Mouse (Mus musculus) limb, embryonic 15.5 days (tissue): ENCODE data around the gene 1700001P01Rik. TPM values are rescaled to one million over a fixed set of nuclear protein-coding genes. Genes with fewer than 3 reads are reported as not detected.
A peak's percentile ranks its signal among the peaks of the same experiment; 100 is the strongest.

Experiments used
- ATAC-seq: fragments of 200-750 bp; cut with Nextera tagmentation; 2 replicates; pipeline ENCODE4 v1.8.0; 2017; ENCODE audit warnings: low read depth, moderate TSS enrichment; ENCODE audit not compliant: insufficient number of reproducible peaks, low FRiP score, low TSS enrichment
- H3K27ac ChIP-seq: fragments of 300-500 bp; sonication (generic); 2 replicates; pipeline ENCODE4 v1.5.1; 2015; ENCODE audit warnings: moderate library complexity, mild to moderate bottlenecking, inconsistent platforms
- H3K27me3 ChIP-seq: fragments of 300-500 bp; sonication (generic); 2 replicates; pipeline ENCODE4 v1.6.1; 2015; ENCODE audit warnings: inconsistent platforms
- H3K36me3 ChIP-seq: fragments of 300-500 bp; sonication (generic); 2 replicates; pipeline ENCODE4 v1.6.1; 2015; ENCODE audit warnings: inconsistent platforms
- H3K4me1 ChIP-seq: fragments of 300-500 bp; sonication (generic); 2 replicates; pipeline ENCODE4 v1.6.1; 2015; ENCODE audit warnings: inconsistent platforms
- H3K4me2 ChIP-seq: fragments of 300-500 bp; sonication (generic); 2 replicates; pipeline ENCODE4 v1.6.1; 2015; ENCODE audit warnings: mild to moderate bottlenecking, inconsistent platforms
- H3K4me3 ChIP-seq: fragments of 300-500 bp; sonication (generic); 2 replicates; pipeline ENCODE4 v1.5.1; 2015; ENCODE audit warnings: mild to moderate bottlenecking, inconsistent platforms
- H3K9ac ChIP-seq: fragments of 300-500 bp; sonication (generic); 2 replicates; pipeline ENCODE4 v1.6.1; 2015; ENCODE audit warnings: inconsistent platforms
- H3K9me3 ChIP-seq: fragments of 300-500 bp; sonication (generic); 2 replicates; pipeline ENCODE4 v1.6.1; 2016; ENCODE audit warnings: inconsistent platforms
- WGBS: fragments of 180-500 bp; shearing (Covaris S2); methylation state at CpG from one replicate; pipeline ENCODE4 v1.1.7; 2015; 5-methylcytosine and 5-hydroxymethylcytosine counted together
- polyA plus RNA-seq: library from polyadenylated mRNA; unstranded; fragments of >200 nt; fragmentation: Nextera tagmentation; extraction: Ambion mirVana; gene quantifications from 2 replicates; pipeline ENCODE4 v1.2.1, GENCODE M21; 2015

1700001P01Rik gene
- polyA plus RNA-seq, 1 experiment from 2014 or later: 0.35 TPM

GRCm38 (mm10) chr11:97758942-97759341, 16.8 kb downstream of the 1700001P01Rik start:
- WGBS: 83% methylated on average over 6 of the region's 6 CpGs
- no peak for ATAC-seq
- H3K4me1 ChIP-seq: no peaks in the 10 kb centered on the region

GRCm38 (mm10) chr11:97758125-97758524, 17.6 kb downstream of the 1700001P01Rik start:
- no peaks in the 10 kb centered on the region for H3K4me1 ChIP-seq
- no peak overlapping the region for H3K27ac ChIP-seq
- peaks cover 79% of the 10 kb centered on the region for H3K36me3 ChIP-seq
- no peak overlapping the region for H3K9ac ChIP-seq
- no peak for ATAC-seq
- H3K4me3 ChIP-seq: no peak overlapping the region
- 98% methylated on average over 1 of the region's 1 CpGs for WGBS
- H3K4me2 ChIP-seq: no peak overlapping the region
- H3K9me3 ChIP-seq: no peaks in the 10 kb centered on the region
- H3K27me3 ChIP-seq: no peaks in the 10 kb centered on the region

More at GRCm38 (mm10) chr11:97758942-97759341, 16.8 kb downstream of the 1700001P01Rik start:
- no peak overlapping the region for H3K27ac ChIP-seq
- H3K27me3 ChIP-seq: no peaks in the 10 kb centered on the region
- no peak overlapping the region for H3K4me3 ChIP-seq
- H3K4me2 ChIP-seq: no peak overlapping the region
- H3K9ac ChIP-seq: no peak overlapping the region
- H3K36me3 ChIP-seq: peaks cover 76% of the 10 kb centered on the region
- H3K9me3 ChIP-seq: no peaks in the 10 kb centered on the region

- Histone ChIP-seq H3K27ac (no peak overlapping the region), H3K27me3 (no peaks in the 10 kb centered on the region), H3K4me3 (no peak overlapping the region), H3K36me3 (peaks cover 87% of the 10 kb centered on the region), H3K9ac (no peak overlapping the region), H3K4me2 (no peak overlapping the region), H3K9me3 (no peaks in the 10 kb centered on the region), H3K4me1 (no peaks in the 10 kb centered on the region)
- no peak for ATAC-seq
- WGBS: 94% methylated on average over 8 of the region's 8 CpGs
Observed at GRCm38 (mm10) chr11:97753277-97753676, 22.4 kb downstream of the 1700001P01Rik start.

GRCm38 (mm10) chr11:97748496-97748895, 27.2 kb downstream of the 1700001P01Rik start:
- no peak for ATAC-seq
- WGBS: 91% methylated on average over 5 of the region's 5 CpGs
- H3K9me3 ChIP-seq: no peaks in the 10 kb centered on the region
- H3K4me2 ChIP-seq: no peak overlapping the region
- peaks cover 69% of the 10 kb centered on the region for H3K36me3 ChIP-seq
- H3K27me3 ChIP-seq: no peaks in the 10 kb centered on the region
- peaks cover 5% of the 10 kb centered on the region for H3K4me1 ChIP-seq
- no peak overlapping the region for H3K4me3 ChIP-seq
- H3K27ac ChIP-seq: no peak overlapping the region
- no peak overlapping the region for H3K9ac ChIP-seq

- no peak overlapping the region for H3K4me2 ChIP-seq
- peaks cover 12% of the 10 kb centered on the region for H3K4me1 ChIP-seq
- no peaks in the 10 kb centered on the region for H3K9me3 ChIP-seq
- H3K4me3 ChIP-seq: no peak overlapping the region
- H3K9ac ChIP-seq: no peak overlapping the region
- no peak for ATAC-seq
- 85% methylated on average over 8 of the region's 8 CpGs for WGBS
- no peaks in the 10 kb centered on the region for H3K27me3 ChIP-seq
- H3K36me3 ChIP-seq: peaks cover 62% of the 10 kb centered on the region
- H3K27ac ChIP-seq: no peak overlapping the region
Observed at GRCm38 (mm10) chr11:97747773-97748172, 27.9 kb downstream of the 1700001P01Rik start.

GRCm38 (mm10) chr11:97745331-97745721, 30.4 kb downstream of the 1700001P01Rik start:
- Histone ChIP-seq H3K27me3 (no peaks in the 10 kb centered on the region), H3K4me2 (peak overlapping the region; percentile 48), H3K9ac (no peak overlapping the region), H3K9me3 (no peaks in the 10 kb centered on the region), H3K27ac (no peak overlapping the region), H3K36me3 (peaks cover 41% of the 10 kb centered on the region), H3K4me1 (peaks cover 23% of the 10 kb centered on the region), H3K4me3 (peak overlapping the region; percentile 80)
- ATAC-seq: no peak
- WGBS: 10% methylated on average over 13 of the region's 13 CpGs

- Histone ChIP-seq H3K27ac (peak overlapping the region; percentile 96), H3K27me3 (no peaks in the 10 kb centered on the region), H3K4me1 (peaks cover 28% of the 10 kb centered on the region), H3K4me3 (peak overlapping the region; percentile 80), H3K9me3 (no peaks in the 10 kb centered on the region), H3K4me2 (peak overlapping the region; percentile 62), H3K36me3 (peaks cover 37% of the 10 kb centered on the region), H3K9ac (peak overlapping the region; percentile 80)
- peak; percentile 95 for ATAC-seq
- under 1% methylated on average over 55 of the region's 57 CpGs for WGBS
Observed at GRCm38 (mm10) chr11:97744718-97745330, 30.9 kb downstream of the 1700001P01Rik start.

GRCm38 (mm10) chr11:97744063-97744717, 31.5 kb downstream of the 1700001P01Rik start, which contains the start of gene Pip4k2b:
Gene Pip4k2b (minus strand): TSS chr11:97744704.
- Histone ChIP-seq H3K27me3 (no peaks in the 10 kb centered on the region), H3K4me2 (peak within 1 kb of the TSS; percentile 62), H3K4me3 (peak within 1 kb of the TSS; percentile 80), H3K36me3 (peaks cover 31% of the 10 kb centered on the region), H3K27ac (peak within 1 kb of the TSS; percentile 96), H3K9ac (peak within 1 kb of the TSS; percentile 80), H3K4me1 (peaks cover 28% of the 10 kb centered on the region), H3K9me3 (no peaks in the 10 kb centered on the region)
- peak; percentile 27; the same call in 1 of the 2 replicates for ATAC-seq
- WGBS: under 1% methylated on average over 60 of the region's 63 CpGs

GRCm38 (mm10) chr11:97743423-97743822, 32.3 kb downstream of the 1700001P01Rik start:
- H3K27ac ChIP-seq: peak overlapping the region; percentile 86; the same call in 1 of the 2 replicates
- no peaks in the 10 kb centered on the region for H3K27me3 ChIP-seq
- peaks cover 28% of the 10 kb centered on the region for H3K4me1 ChIP-seq
- H3K9me3 ChIP-seq: no peaks in the 10 kb centered on the region
- ATAC-seq: no peak
- WGBS: 31% methylated on average over 9 of the region's 9 CpGs
- H3K4me2 ChIP-seq: peak overlapping the region; percentile 62
- H3K9ac ChIP-seq: peak overlapping the region; percentile 80
- H3K36me3 ChIP-seq: peaks cover 26% of the 10 kb centered on the region
- peak overlapping the region; percentile 80 for H3K4me3 ChIP-seq

- no peak overlapping the region for H3K9ac ChIP-seq
- ATAC-seq: no peak
- WGBS: 86% methylated on average over 9 of the region's 9 CpGs
- no peaks in the 10 kb centered on the region for H3K9me3 ChIP-seq
- no peaks in the 10 kb centered on the region for H3K27me3 ChIP-seq
- peak overlapping the region; percentile 80; the same call in 1 of the 2 replicates for H3K4me3 ChIP-seq
- peaks cover 33% of the 10 kb centered on the region for H3K4me1 ChIP-seq
- H3K27ac ChIP-seq: no peak overlapping the region
- H3K4me2 ChIP-seq: peak overlapping the region; percentile 62
- H3K36me3 ChIP-seq: peaks cover 18% of the 10 kb centered on the region
Observed at GRCm38 (mm10) chr11:97742591-97742990, 33.1 kb downstream of the 1700001P01Rik start.

GRCm38 (mm10) chr11:97742157-97742556, 33.6 kb downstream of the 1700001P01Rik start:
- H3K27ac ChIP-seq: no peak overlapping the region
- H3K36me3 ChIP-seq: peaks cover 14% of the 10 kb centered on the region
- ATAC-seq: no peak
- peaks cover 35% of the 10 kb centered on the region for H3K4me1 ChIP-seq
- 0 out of 2 replicates have a peak overlapping the region, but pooled peaks have one; percentile 62 for H3K4me2 ChIP-seq
- no peak overlapping the region for H3K9ac ChIP-seq
- H3K4me3 ChIP-seq: no peak overlapping the region
- no peaks in the 10 kb centered on the region for H3K9me3 ChIP-seq
- no peaks in the 10 kb centered on the region for H3K27me3 ChIP-seq
- WGBS: 89% methylated on average over 5 of the region's 5 CpGs

- Histone ChIP-seq H3K9ac (no peak overlapping the region), H3K36me3 (no peaks in the 10 kb centered on the region), H3K9me3 (no peaks in the 10 kb centered on the region), H3K4me2 (no peak overlapping the region), H3K27me3 (no peaks in the 10 kb centered on the region), H3K27ac (no peak overlapping the region; the same call in 1 of the 2 replicates), H3K4me3 (no peak overlapping the region), H3K4me1 (peaks cover 35% of the 10 kb centered on the region)
- ATAC-seq: no peak
- 47% methylated on average over 7 of the region's 7 CpGs for WGBS
Observed at GRCm38 (mm10) chr11:97740190-97740589, 35.5 kb downstream of the 1700001P01Rik start.
